Mouse (Mus musculus) testis, adult 2 months (tissue): ENCODE measurements around the gene Bean1. TPM values are rescaled to one million over a fixed set of nuclear protein-coding genes. Genes with fewer than 3 reads are reported as not detected.

Experiments used
- H3K27ac ChIP-seq: fragments of 200-500 bp; 2 replicates; pipeline ENCODE4 v1.5.1; 2012; ENCODE audit warnings: low read depth, low read length; ENCODE audit not compliant: control insufficient read depth, insufficient read depth
- H3K27me3 ChIP-seq: fragments of 200-500 bp; 2 replicates; pipeline ENCODE4 v1.6.1; 2012; ENCODE audit warnings: mild to moderate bottlenecking, low read length, moderate library complexity; ENCODE audit not compliant: control insufficient read depth, insufficient read depth
- H3K36me3 ChIP-seq: fragments of 200-500 bp; 2 replicates; pipeline ENCODE4 v1.6.1; 2012; ENCODE audit warnings: mild to moderate bottlenecking, low read length; ENCODE audit not compliant: control insufficient read depth, insufficient read depth
- H3K4me1 ChIP-seq: fragments of 200-500 bp; 2 replicates; pipeline ENCODE4 v1.6.1; 2012; ENCODE audit warnings: low read length; ENCODE audit not compliant: control insufficient read depth, insufficient read depth
- H3K4me3 ChIP-seq: fragments of 200-500 bp; 2 replicates; pipeline ENCODE4 v1.5.1; 2012; ENCODE audit warnings: low read depth, mild to moderate bottlenecking, low read length, moderate library complexity, mixed read lengths; ENCODE audit not compliant: control insufficient read depth
- CTCF ChIP-seq: fragments of 200-500 bp; IDR thresholded peaks from 2 replicates; pipeline ENCODE4 v1.5.1; 2012; ENCODE audit warnings: low read depth, mild to moderate bottlenecking, inconsistent platforms, low read length, moderate library complexity; ENCODE audit not compliant: control insufficient read depth, insufficient read depth, insufficient replicate concordance
- POLR2A ChIP-seq: fragments of 200-500 bp; IDR thresholded peaks from 2 replicates; pipeline ENCODE4 v1.6.1; 2012; ENCODE audit warnings: low read depth, mild to moderate bottlenecking, inconsistent platforms, low read length, moderate library complexity; ENCODE audit not compliant: control insufficient read depth
- polyA plus RNA-seq: library from polyadenylated mRNA; depleted of rRNA; stranded (reverse); fragments of >200 nt; gene quantifications from 2 replicates; pipeline ENCODE4 v1.2.3, GENCODE M21; 2012

Gene Bean1
- polyA plus RNA-seq, 1 experiment: 21.7 TPM

DNA sequence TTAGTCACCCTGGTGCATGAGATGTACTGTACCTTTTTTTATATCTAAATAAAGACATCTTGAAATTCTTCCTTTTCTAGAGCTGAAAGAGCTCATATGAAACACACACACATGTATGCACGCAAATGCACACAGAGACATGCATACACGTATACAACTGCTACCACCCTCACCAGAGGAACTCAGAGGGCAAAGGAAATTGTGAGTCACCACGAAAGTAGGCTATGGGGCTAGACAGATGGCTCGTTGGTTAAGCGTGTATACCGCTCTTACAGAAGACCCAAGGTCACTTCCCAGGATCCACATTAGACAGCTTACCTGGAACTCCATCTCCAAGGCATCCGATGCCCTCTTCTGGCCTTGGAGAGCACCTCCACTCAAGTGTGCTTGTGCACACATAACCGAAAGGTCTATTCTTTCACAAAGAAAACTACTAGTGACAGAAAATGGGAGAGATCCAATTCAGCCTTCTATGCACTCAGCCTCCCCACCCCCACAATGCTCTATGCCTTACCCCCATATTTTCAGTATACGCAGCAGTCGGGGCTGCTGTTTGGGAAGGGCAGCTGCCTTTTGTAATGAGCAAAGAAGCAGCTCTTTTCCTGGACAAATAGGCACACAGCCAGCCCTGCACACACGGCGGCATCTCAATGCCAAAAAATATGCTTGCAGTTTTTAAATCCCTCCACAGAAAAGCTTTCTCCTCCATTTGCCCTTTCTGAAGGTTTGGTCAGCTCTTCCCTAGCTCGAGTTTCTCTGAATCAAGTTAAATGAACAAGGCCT lies 25.6 kb upstream of the Bean1 start:
- no peak overlapping the region for H3K4me3 ChIP-seq
- H3K27me3 ChIP-seq: no peaks in the 10 kb centered on the region
- no peak overlapping the region for H3K27ac ChIP-seq
- H3K36me3 ChIP-seq: no peaks in the 10 kb centered on the region
- TF ChIP-seq CTCF (no peak), POLR2A (no peak)
- no peaks in the 10 kb centered on the region; the same call in none of the 2 replicates for H3K4me1 ChIP-seq

DNA sequence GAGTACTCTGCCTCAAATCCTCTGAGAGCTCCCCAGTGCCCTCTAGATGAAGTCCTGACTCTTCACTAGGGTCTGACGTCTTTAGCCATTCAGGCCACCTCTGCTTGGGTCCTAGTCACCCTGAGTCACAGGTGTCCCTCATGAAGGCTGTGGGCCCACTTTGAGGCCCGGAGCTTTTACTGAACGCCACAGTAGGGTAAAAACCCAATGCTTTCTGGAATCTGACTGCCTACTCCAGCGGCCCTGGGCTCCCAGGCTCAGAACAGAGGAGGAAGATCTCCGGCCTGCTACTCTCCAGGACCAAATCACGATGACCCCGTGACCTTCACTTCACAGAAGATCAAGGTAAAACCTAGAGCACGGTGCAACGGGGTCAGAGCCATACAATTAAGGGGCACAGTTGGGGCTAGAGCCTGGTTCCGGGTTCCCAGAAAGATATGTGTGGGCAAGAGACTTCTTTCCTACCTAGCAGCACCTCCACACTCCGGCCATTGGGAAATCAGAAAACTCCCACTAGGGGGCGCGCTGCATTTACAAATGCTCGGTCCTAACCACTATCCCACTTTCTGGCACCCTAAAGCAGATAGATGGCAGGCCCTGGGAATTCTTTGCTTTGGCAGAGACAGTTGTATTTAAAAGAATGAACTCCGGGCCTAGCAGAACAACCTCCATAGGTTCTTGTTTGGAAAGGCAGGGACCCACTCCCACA lies 24.1 kb upstream of the Bean1 start:
- no peak for TF ChIP-seq POLR2A
- peak; percentile 70; the same call in 1 of the 2 replicates for TF ChIP-seq CTCF
- Histone ChIP-seq H3K27me3 (no peaks in the 10 kb centered on the region), H3K4me3 (no peak overlapping the region), H3K36me3 (no peaks in the 10 kb centered on the region), H3K4me1 (no peaks in the 10 kb centered on the region; the same call in none of the 2 replicates), H3K27ac (no peak overlapping the region)

DNA sequence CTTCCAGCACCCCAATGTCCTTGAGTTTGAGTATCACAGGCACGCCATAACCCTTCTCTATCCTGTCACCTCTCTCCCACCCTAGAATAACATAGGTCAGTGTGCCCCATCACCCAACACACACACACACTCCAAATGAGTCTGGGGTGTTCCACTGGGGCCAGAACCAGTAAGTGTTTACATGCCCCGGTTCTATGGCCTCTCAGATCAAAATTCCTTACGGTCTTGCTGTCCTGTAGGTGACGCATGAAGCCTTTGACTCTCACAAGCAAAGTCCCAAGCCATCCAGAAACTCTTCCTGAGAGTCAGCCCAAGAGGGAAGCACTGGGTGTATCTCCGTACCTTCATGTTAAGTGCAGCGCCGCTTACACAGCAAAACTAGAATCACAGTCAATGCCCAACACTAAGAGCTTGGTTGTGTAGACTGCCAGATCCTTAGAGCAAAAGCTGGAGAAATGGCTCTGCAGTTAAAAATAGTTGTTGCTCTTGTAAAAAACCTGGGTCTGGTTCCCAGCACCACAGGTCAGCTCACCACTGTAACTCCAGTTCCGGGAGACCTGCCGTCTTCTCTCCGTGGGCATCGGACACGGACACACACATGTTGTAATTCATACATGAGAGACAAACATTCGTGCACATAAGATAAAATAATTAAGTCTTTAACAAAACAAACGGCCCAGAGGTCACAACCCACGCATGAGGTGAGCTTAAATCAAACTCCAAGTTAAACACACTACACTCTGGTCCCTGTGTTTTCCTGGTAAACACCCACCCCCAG lies 23.3 kb upstream of the Bean1 start:
- TF ChIP-seq POLR2A: no peak
- no peak for TF ChIP-seq CTCF
- no peak overlapping the region for H3K27ac ChIP-seq

DNA sequence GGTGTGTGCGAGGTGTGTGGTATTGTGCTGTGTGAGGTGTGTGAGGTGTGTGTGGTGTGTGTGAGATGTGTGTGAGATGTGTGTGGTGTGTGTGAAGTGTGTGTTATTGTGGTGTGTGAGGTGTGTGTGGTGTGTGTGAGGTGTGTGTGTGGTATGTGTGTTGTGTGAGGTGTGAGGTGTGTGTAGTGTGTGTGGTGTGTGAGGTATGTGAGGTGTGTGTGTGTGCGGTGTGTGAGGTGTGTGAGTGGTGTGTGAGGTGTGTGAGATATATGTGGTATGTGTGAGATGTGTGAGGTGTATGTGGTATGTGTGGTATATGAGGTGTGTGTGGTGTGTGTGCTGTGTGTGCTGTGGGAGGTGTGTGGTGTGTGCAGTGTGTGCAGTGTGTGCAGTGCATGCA lies 22.3 kb upstream of the Bean1 start:
- H3K27ac ChIP-seq: no peak overlapping the region
- H3K27me3 ChIP-seq: no peaks in the 10 kb centered on the region
- no peak overlapping the region for H3K4me3 ChIP-seq
- H3K36me3 ChIP-seq: no peaks in the 10 kb centered on the region
- TF ChIP-seq POLR2A: no peak
- no peak for TF ChIP-seq CTCF
- H3K4me1 ChIP-seq: no peaks in the 10 kb centered on the region

More for the DNA sequence above, 23.3 kb upstream of the Bean1 start:
- Histone ChIP-seq H3K4me1 (no peaks in the 10 kb centered on the region; the same call in none of the 2 replicates), H3K4me3 (no peak overlapping the region), H3K27me3 (no peaks in the 10 kb centered on the region), H3K36me3 (no peaks in the 10 kb centered on the region)

DNA sequence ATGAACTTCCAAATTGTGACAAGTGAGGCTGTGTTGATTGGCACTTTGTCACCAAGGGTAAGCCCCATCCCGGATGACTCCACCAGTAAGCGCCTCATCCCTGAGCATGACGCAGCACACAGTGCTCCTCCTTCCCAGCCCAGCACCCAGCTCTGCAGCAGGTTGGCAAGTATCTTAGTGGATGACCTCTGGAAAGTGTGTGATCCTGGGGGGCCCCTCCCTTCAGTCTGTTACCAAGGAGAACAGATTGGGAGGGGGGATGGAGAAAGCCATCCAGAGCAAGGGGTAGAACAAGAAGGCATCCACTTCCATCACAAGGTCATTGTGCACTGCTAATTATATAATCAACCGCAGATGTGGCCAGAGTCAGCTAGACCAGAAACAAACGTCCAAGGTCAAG lies 9.5 kb upstream of the Bean1 start:
- Histone ChIP-seq H3K27me3 (no peaks in the 10 kb centered on the region), H3K36me3 (no peaks in the 10 kb centered on the region), H3K4me3 (no peak overlapping the region), H3K27ac (no peak overlapping the region), H3K4me1 (peaks cover 2% of the 10 kb centered on the region; the same call in 1 of the 2 replicates)
- no peak for TF ChIP-seq POLR2A
- TF ChIP-seq CTCF: no peak

DNA sequence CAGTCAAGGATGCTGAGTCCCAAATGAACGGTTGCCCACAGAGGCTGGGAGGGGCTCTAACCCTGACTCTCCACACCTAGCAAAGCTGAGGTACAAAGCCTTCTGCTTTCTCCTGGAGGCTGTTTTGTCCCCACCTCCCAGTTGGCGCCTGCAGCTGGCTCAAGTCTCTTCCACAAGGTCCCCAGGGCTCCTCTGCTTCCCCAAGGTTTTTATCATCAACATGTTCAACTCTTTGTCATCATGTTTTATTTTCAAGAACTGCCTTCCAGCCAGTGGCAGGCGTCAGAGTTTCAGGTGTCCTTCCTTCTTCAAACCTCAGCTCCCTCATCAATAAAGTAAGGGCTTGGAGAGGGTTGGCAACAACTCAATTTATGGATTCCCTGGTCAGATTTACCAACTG lies 781 bp upstream of the Bean1 start:
- no peaks in the 10 kb centered on the region for H3K36me3 ChIP-seq
- no peak for TF ChIP-seq POLR2A
- no peak for TF ChIP-seq CTCF
- H3K4me1 ChIP-seq: peaks cover 2% of the 10 kb centered on the region; the same call in 1 of the 2 replicates
- H3K27me3 ChIP-seq: no peaks in the 10 kb centered on the region
- no peak overlapping the region for H3K4me3 ChIP-seq
- no peak overlapping the region for H3K27ac ChIP-seq

DNA sequence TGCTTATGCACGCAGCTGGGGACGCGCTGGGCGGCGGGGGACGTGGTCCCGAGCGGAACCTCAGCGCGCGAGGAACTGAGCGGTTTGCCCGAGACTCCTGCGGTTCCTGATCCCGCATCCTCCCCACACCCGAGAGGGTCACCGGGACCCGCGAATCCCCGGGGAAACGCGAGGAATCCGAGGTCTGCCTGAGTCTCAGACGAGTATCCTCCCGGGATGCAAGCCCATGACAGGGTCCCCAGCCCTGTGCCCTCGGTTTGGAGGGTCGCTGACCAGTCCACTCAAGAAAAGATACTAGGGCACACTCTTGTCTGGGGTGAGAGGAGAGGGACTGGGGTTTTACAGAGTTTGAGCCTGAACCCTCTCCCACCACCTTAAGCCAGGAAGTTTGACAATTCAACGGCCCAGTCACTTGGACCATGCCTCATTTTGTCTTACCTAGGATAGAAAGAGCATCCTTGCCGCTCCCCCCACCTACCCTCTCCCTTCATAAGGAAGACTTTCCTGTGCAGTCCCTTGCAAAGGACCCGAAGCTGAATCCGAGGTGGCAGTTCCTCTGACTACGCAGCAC lies 893 bp downstream of the Bean1 start:
- TF ChIP-seq CTCF: no peak
- no peak for TF ChIP-seq POLR2A
- no peak overlapping the region for H3K27ac ChIP-seq
- H3K27me3 ChIP-seq: no peaks in the 10 kb centered on the region
- peak overlapping the region; percentile 32; the same call in 1 of the 2 replicates for H3K4me3 ChIP-seq
- no peaks in the 10 kb centered on the region for H3K36me3 ChIP-seq
- H3K4me1 ChIP-seq: peaks cover 2% of the 10 kb centered on the region; the same call in 1 of the 2 replicates
